Mouse (Mus musculus) cortical plate, adult 2 months (tissue): Measurements from ENCODE around the gene Zfp13.

ENCODE experiments used
- CTCF ChIP-seq: fragments of 200-500 bp; IDR thresholded peaks from 2 replicates; pipeline ENCODE4 v1.5.1; 2011; ENCODE audit warnings: mild to moderate bottlenecking, control low read depth, low read length; ENCODE audit not compliant: insufficient read depth; ENCODE audit errors: extremely low read depth
- POLR2A ChIP-seq: fragments of 200-500 bp; IDR thresholded peaks from 2 replicates; pipeline ENCODE4 v1.6.1; 2011; ENCODE audit warnings: mild to moderate bottlenecking, low read length, control low read depth; ENCODE audit not compliant: insufficient read depth; ENCODE audit errors: extremely low read depth

DNA sequence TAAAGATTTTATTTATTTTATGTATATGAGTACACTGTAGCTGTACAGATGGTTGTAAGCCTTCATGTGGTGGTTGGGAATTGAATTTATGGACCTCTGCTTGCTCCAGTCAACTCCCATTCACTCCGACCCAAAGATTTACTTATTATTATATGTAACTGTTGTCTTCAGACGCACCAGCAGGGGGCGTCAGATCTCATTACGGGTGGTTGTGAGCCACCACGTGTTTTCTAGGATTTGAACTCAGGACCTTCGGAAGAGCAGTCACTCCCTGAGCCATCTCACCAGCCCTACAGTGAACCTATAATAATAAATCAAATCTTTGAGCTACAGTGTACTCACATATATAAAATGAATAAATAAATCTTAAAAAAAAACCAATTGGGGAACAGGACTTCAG lies 27.2 kb downstream of the Zfp13 start:
- TF ChIP-seq CTCF: no peak
- TF ChIP-seq POLR2A: no peak
